Mouse (Mus musculus): ENCODE measurements around the gene Utp4.

- TF ChIP-seq KAT2A (IDR thresholded peaks at IDR 0.05; ENCODE audit: insufficient replicate concordance, low read length) (no peak), JUND (conservative IDR thresholded peaks at IDR 0.05; ENCODE audit: low read depth, low read length) (no peak), POLR2A (IDR thresholded peaks at IDR 0.05; ENCODE audit: low read depth, low read length) (no peak), EP300 (IDR thresholded peaks at IDR 0.05; ENCODE audit: low read length) (no peak), CTCF (conservative IDR thresholded peaks at IDR 0.05 in 1 of 2, IDR thresholded peaks at IDR 0.05 in 1 of 2; ENCODE audit: low read depth in 2 of 2, low read length in 2 of 2) (no peak), MYC (IDR thresholded peaks at IDR 0.05; ENCODE audit: low read depth, low read length) (no peak), USF1 (IDR thresholded peaks at IDR 0.05; ENCODE audit: low read depth, low read length) (no peak), ZC3H11A (IDR thresholded peaks at IDR 0.05; ENCODE audit: low read depth, low read length) (no peak)
Measured at GRCm38 (mm10) chr8:106964573-106964972, 71.1 kb downstream of the Utp4 start.

Data from CH12.LX (cell line).